Mouse (Mus musculus): ENCODE data around the gene Nktr. TPM values are rescaled to one million over a fixed set of nuclear protein-coding genes. Genes with fewer than 3 reads are reported as not detected.

Nktr gene
- polyA plus RNA-seq, 1 experiment from 2014 or later, result 56.1 TPM

DNA sequence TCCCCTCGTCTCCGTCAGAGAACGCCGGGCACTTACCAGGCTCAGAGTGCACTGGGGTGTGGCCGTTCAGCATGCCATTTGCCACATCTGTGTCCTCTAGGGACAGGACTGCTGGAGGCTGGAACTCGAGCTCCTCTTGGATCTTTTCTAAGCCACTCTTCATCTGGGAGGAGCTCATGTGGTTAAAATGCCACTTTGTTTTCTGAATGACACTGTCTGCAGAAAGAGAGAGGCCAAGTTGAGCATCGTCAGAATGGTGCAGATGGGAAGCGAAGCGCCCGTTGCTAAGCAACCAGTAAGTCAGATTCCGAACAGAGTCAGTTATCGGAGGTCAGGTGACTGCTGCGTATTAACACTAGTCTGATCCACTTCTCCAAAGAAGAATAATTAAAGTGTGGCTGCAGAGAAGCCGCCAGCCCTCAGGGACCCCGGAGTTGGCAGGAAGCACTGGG is 28.7 kb upstream of the Nktr start:
- peak overlapping the region; percentile 11; the same call in 1 of the 2 replicates for H3K4me3 ChIP-seq
- H3K4me1 ChIP-seq, result peaks cover 21% of the 10 kb centered on the region
- WGBS, result 77% methylated on average over 15 of the region's 15 CpGs
- peaks cover 92% of the 10 kb centered on the region for H3K36me3 ChIP-seq
- H3K9me3 ChIP-seq (replicated peaks), result no peaks in the 10 kb centered on the region
- peak; percentile 21 for DNase-seq (ENCODE audit: low spot score)
- H3K27me3 ChIP-seq (ENCODE audit: low read depth, poor library complexity, severe bottlenecking), result no peaks in the 10 kb centered on the region
- peak overlapping the region; percentile 59 for H3K27ac ChIP-seq (replicated peaks)

GRCm38 (mm10) chr9:121690734-121691133 is 28.2 kb upstream of the Nktr start:
- peaks cover 90% of the 10 kb centered on the region for H3K36me3 ChIP-seq
- no peaks in the 10 kb centered on the region for H3K27me3 ChIP-seq (ENCODE audit: low read depth, poor library complexity, severe bottlenecking)
- no peaks in the 10 kb centered on the region for H3K9me3 ChIP-seq (replicated peaks)
- DNase-seq (ENCODE audit: low spot score), result no peak
- H3K4me3 ChIP-seq, result no peak overlapping the region
- peaks cover 21% of the 10 kb centered on the region for H3K4me1 ChIP-seq
- 89% methylated on average over 7 of the region's 7 CpGs for WGBS
- peak overlapping the region; percentile 59 for H3K27ac ChIP-seq (replicated peaks)

DNA sequence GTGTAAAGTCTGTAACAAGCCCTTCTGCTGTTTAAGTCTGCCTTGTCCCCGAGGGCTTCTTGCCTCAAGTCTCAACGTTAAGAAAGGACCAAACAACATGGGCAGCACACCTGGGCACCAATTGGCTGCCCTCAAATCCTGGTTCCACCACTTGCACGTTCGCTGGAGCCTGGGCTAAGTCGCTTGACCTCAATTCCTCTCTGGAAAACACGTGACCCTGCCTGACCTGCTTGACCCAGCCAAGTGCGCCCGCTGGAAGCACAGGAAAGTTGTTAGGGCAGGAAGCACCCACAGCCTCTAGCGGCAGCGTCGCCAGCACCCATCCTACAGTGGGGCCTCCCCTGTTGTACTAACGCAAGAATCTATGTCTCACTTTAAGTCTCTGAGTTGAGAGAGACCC is 24.2 kb upstream of the Nktr start:
- H3K36me3 ChIP-seq, result peaks cover 81% of the 10 kb centered on the region
- WGBS, result 82% methylated on average over 12 of the region's 12 CpGs
- DNase-seq (ENCODE audit: low spot score), result no peak
- peaks cover 6% of the 10 kb centered on the region for H3K9me3 ChIP-seq (replicated peaks)
- H3K4me1 ChIP-seq, result peaks cover 20% of the 10 kb centered on the region
- H3K4me3 ChIP-seq, result no peak overlapping the region
- H3K27me3 ChIP-seq (ENCODE audit: low read depth, poor library complexity, severe bottlenecking), result no peaks in the 10 kb centered on the region
- no peak overlapping the region for H3K27ac ChIP-seq (replicated peaks)

DNA sequence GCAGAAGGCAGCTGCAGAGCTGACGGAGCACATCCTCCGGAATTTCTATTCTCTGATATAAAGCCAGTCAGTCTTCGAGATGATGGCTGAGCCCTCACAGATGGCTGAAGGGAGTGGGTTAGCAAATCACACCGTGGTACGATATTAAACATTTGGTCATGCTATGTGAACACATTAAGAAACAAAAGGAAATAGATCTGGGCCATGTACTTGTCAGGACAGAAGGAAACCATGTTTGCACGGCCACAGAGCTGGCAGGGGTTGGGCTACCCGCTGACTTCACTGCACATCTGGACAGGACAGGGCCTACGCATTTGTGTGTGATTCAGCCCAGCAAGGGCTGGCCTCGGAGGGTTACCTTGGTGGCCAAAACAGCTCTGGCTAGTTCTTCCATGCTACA is 22.3 kb upstream of the Nktr start:
- 96% methylated on average over 9 of the region's 9 CpGs for WGBS
- Histone ChIP-seq H3K36me3 (peaks cover 70% of the 10 kb centered on the region), H3K27me3 (ENCODE audit: low read depth, poor library complexity, severe bottlenecking) (no peaks in the 10 kb centered on the region)

GRCm38 (mm10) chr9:121697150-121698049 is 21.6 kb upstream of the Nktr start:
- Histone ChIP-seq H3K27me3 (ENCODE audit: low read depth, poor library complexity, severe bottlenecking) (no peaks in the 10 kb centered on the region), H3K27ac (replicated peaks) (no peak overlapping the region), H3K9me3 (replicated peaks) (peaks cover 6% of the 10 kb centered on the region), H3K4me3 (no peak overlapping the region), H3K36me3 (peaks cover 62% of the 10 kb centered on the region), H3K4me1 (no peaks in the 10 kb centered on the region)
- 96% methylated on average over 1 of the region's 1 CpGs for WGBS
- DNase-seq (ENCODE audit: low spot score), result no peak

More for the DNA sequence above, 22.3 kb upstream of the Nktr start:
- H3K9me3 ChIP-seq (replicated peaks), result peaks cover 6% of the 10 kb centered on the region
- H3K27ac ChIP-seq (replicated peaks), result no peak overlapping the region
- no peak overlapping the region for H3K4me3 ChIP-seq
- H3K4me1 ChIP-seq, result peaks cover 2% of the 10 kb centered on the region; the same call in 1 of the 2 replicates
- no peak for DNase-seq (ENCODE audit: low spot score)

DNA sequence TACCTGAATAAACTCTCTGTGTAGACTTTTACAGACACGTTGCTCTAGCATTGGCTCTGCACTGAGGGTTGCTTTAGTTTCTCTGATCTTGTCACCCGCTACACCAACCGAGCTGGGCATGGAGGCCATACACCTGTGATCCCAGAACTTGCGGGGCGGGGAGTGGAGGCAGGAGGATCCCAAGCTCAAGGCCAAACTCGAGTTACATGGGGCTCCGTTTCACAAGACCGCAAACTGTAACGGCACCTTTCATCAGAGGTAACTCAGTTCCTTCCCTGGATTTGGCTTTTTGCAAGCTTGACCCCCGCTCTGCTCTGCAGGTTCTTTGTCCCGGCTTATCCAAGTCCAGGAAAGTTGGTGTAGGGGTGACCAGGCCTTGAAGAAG is 14.7 kb upstream of the Nktr start:
- Histone ChIP-seq H3K27me3 (ENCODE audit: low read depth, poor library complexity, severe bottlenecking) (peaks cover 19% of the 10 kb centered on the region; the same call in 1 of the 2 replicates), H3K36me3 (peaks cover 12% of the 10 kb centered on the region), H3K9me3 (replicated peaks) (no peaks in the 10 kb centered on the region), H3K4me3 (peak overlapping the region; percentile 88), H3K27ac (replicated peaks) (peak overlapping the region; percentile 96), H3K4me1 (peaks cover 29% of the 10 kb centered on the region)
- no peak for DNase-seq (ENCODE audit: low spot score)
- WGBS, result 39% methylated on average over 11 of the region's 11 CpGs

DNA sequence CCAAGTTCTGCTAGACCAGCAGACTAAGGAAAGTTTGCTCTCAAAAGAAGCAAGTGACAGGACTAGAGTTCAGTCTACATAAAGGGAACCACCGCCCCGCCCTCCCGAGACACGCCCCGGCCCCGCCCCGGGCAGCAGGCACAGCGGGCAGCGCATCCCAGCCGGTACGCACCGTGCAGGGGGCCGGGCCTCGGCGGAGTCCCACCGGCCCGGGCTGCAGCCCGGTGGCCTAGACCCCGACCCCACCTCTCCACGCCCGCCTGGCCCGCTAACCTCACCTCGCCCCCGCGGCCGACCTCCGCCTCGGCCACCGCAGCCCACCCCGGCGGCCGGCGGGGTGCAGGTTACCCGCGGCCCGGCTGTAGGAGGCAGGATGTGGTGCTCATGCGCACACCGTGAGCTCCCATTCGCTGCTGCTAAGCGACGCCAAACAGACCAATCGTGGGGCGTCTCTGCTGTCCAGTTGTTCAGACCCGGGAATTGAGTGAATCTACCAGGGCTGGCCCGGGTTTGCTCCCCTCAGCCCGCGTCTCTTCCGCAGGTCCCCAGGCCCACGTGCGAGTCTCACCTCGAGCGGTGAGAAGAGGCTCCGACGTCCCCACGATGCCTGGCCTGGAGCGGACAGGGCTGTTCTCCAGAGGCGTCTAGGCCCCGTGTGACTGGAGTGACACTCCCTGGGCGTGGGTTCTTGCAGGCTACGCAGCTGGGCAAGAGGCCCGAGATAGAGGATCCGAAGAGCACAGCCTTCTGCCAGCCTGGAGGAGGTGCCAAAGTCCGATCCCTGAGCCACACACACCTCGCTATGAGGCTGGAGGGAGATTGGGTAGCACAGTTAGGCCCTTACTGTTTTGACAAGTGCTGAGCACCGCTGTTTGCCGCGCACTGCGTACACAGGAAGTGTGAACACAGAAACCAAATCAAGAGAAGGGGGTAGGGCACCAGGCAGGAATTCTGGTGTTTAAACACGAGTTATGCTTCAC is 14.0 kb upstream of the Nktr start, which contains the start of gene Sec22c:
Sec22c (minus strand) TSS at position 845 of the 980 bp plus-strand sequence.
- Histone ChIP-seq H3K27me3 (ENCODE audit: low read depth, poor library complexity, severe bottlenecking) (peaks cover 19% of the 10 kb centered on the region; the same call in 1 of the 2 replicates), H3K9me3 (replicated peaks) (no peaks in the 10 kb centered on the region), H3K4me3 (peak within 1 kb of the TSS; percentile 88), H3K36me3 (0 out of 2 replicates have a peak, but pooled peaks cover 5% of the 10 kb centered on the region), H3K27ac (replicated peaks) (peak within 1 kb of the TSS; percentile 96), H3K4me1 (peaks cover 33% of the 10 kb centered on the region)
- 1% methylated on average over 69 of the region's 69 CpGs for WGBS
- peak; percentile 94 for DNase-seq (ENCODE audit: low spot score)

DNA sequence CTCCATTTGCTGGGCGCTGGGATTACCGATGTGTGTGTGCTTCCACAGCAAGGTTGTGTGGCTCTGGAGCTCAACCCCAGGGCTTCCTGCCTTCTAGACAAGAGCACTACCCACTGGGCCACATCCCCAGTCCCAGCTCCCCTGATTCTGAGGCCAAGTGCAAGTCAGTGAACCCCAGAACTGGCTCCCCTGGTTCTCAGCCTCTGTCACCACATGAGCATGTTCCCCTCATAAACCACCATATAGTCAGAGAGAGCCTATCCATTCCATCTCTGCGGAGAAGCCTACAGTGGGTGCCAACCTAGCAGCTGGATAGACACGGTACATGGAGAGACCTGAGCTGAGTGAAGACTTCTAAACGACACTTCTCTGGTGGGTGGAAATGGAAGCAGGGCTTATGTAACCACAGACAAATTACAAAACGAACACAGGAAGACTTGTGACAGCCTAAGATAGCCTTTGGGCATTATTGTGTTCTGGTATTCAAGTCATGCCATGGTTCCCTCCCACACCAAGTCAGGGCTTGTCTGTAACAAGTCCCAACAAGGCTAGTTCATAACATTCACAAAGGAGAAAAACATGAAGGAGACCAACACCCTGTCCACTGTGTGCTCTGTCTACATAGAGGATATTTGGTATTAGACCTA is 12.8 kb upstream of the Nktr start:
- H3K4me1 ChIP-seq, result peaks cover 39% of the 10 kb centered on the region
- no peaks in the 10 kb centered on the region for H3K9me3 ChIP-seq (replicated peaks)
- no peaks in the 10 kb centered on the region for H3K36me3 ChIP-seq
- peaks cover 19% of the 10 kb centered on the region; the same call in 1 of the 2 replicates for H3K27me3 ChIP-seq (ENCODE audit: low read depth, poor library complexity, severe bottlenecking)
- DNase-seq (ENCODE audit: low spot score), result no peak
- no peak overlapping the region for H3K27ac ChIP-seq (replicated peaks)
- WGBS, result 74% methylated on average over 6 of the region's 6 CpGs
- peak overlapping the region; percentile 88; the same call in 1 of the 2 replicates for H3K4me3 ChIP-seq

GRCm38 (mm10) chr9:121707801-121708200 is 11.2 kb upstream of the Nktr start:
- no peak overlapping the region for H3K27ac ChIP-seq (replicated peaks)
- H3K9me3 ChIP-seq (replicated peaks), result no peaks in the 10 kb centered on the region
- H3K27me3 ChIP-seq (ENCODE audit: low read depth, poor library complexity, severe bottlenecking), result peaks cover 19% of the 10 kb centered on the region; the same call in 1 of the 2 replicates
- H3K4me3 ChIP-seq, result no peak overlapping the region
- peaks cover 5% of the 10 kb centered on the region for H3K36me3 ChIP-seq
- 76% methylated on average over 6 of the region's 6 CpGs for WGBS
- peaks cover 45% of the 10 kb centered on the region for H3K4me1 ChIP-seq
- DNase-seq (ENCODE audit: low spot score), result no peak

DNA sequence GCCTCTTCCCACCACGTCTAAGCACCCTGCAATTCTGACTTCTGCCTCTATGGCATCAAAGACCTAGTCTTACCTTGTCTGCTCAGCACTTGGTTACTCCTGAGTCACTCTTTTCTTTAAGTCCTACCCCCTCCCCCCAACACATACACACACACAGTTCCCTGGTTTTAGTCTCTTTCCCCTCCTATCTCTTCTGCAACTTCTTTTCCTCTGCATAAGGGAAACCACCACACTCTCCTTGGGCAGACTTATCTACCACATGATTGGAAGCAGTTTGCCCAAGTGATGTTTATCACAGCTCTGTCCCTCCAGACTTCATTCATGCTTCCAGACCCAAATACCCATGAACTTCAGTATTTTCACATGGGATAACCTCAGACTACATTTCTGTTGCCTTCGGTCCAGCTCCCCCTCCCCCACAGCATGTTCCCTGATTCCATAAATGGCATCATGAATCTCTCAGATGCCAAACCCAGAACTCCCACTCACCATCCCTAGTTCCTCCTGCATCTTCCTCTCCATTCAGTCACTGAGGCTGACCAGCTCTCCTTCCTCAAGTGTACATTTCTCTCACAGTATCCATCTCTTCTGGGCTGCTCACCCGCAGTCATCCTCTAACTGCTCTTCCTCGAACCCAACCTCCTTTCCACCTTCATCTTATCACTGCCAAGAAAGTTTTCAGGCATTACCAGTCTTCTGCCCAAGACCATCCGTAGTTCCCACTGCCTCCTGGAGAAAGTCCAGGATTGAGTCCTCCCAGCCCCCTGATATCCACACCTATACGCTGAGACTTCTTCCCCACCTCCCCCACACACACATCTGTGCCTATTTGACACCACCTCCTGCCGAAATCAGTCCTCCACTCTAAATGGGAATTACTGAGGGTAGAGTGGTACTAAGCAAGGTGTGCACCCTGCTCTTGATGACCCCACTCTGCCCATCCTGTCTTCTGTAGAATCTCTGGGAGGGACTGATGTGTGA is 10.2 kb upstream of the Nktr start:
- no peak overlapping the region for H3K4me3 ChIP-seq
- peaks cover 15% of the 10 kb centered on the region for H3K36me3 ChIP-seq
- H3K4me1 ChIP-seq, result peaks cover 38% of the 10 kb centered on the region
- H3K9me3 ChIP-seq (replicated peaks), result no peaks in the 10 kb centered on the region
- no peak overlapping the region for H3K27ac ChIP-seq (replicated peaks)
- H3K27me3 ChIP-seq (ENCODE audit: low read depth, poor library complexity, severe bottlenecking), result peaks cover 19% of the 10 kb centered on the region; the same call in 1 of the 2 replicates
- DNase-seq (ENCODE audit: low spot score), result no peak
- 71% methylated on average over 7 of the region's 7 CpGs for WGBS
